Mouse (Mus musculus) heart, postnatal 0 days (tissue): ENCODE results near the gene Manf.

ENCODE experiments used
- CTCF ChIP-seq: IDR thresholded peaks from 2 replicates; pipeline ENCODE4 v1.5.1; 2016; ENCODE audit warnings: antibody characterized with exemption, control low read depth, low read depth
- EP300 ChIP-seq: IDR thresholded peaks from 2 replicates; pipeline ENCODE4 v1.6.1; 2016; ENCODE audit warnings: antibody characterized with exemption, low read depth

- TF ChIP-seq CTCF (no peak), EP300 (no peak)
Observed at GRCm38 (mm10) chr9:106882176-106882575, 9.6 kb downstream of the Manf start.
